Mouse (Mus musculus) Muller cell, postnatal 12 days (primary cell): ENCODE results near the gene Tmem254a.
"Not testable (repeated sequence)": the region's sequence is repeated elsewhere in the genome, so short reads cannot be mapped to it uniquely, and the experiment has no call there.

Experiments used
- DNase-seq: peaks from one replicate; pipeline ENCODE4 v3.0.0-alpha.2; 2015; ENCODE audit errors: inconsistent ontology term

Tmem254a gene

DNA sequence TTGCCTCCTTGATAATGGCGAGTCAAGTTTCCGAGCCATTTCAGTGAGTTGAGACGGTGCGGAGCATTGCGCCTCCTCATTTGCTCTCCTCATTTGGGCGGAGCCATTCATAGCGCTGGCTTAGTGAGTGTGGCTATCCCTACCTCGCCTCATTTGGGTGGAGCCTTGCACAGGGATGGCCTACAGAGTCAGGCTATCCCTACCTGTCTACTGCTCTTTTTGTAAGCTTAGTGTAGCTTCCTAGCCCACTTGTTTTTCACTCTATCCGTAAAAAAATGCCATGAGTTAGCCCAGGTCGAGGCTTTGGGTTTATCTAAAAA, at the start of gene Tmem254a:
Gene Tmem254a (minus strand): TSS at position 111 of the 320 bp plus-strand sequence.
- not testable (repeated sequence) for DNase-seq

DNA sequence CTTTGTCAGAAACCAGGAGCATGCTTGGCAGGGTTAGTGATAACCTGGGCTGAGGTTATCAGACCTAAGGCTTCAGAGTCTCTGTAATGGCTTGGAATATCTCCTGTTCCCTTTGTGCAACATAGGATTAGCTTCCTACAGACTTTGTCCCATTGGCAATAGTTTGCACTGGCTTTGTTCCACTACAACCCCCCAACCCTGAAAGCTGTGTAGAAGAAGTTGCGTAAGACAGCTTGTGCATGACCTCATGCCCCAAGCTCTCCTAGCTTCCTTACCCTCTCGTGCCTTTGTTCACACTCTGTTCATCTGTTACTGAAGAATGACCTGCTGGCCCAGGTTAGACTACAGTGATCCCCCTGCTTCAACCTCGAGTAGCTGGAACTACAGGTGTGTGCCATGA, 30.4 kb upstream of the Tmem254a start:
- DNase-seq: not testable (repeated sequence)

DNA sequence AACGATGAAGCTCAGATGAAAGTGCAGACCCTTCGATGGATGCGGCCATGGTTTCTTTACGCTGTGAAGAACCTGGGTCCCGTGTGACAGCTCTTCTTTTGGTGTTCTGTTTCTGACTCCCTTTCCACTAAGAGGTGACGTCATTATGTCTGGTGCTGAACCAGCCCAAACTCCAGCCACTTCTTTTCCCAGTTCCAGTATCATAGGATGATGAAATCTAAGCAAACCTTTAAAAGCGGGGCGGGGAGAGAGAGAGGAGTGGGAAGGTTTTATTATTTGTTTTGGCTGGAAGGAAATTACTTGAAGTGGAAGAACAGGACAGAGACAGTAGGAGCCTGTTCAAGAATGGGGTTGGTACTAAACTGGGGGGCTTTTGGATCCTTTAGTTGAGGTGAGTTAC, 10.5 kb upstream of the Tmem254a start, which contains the start of gene Cphx1:
Gene Cphx1 (plus strand): TSS at position 301 of the 400 bp plus-strand sequence.
- DNase-seq: not testable (repeated sequence)

DNA sequence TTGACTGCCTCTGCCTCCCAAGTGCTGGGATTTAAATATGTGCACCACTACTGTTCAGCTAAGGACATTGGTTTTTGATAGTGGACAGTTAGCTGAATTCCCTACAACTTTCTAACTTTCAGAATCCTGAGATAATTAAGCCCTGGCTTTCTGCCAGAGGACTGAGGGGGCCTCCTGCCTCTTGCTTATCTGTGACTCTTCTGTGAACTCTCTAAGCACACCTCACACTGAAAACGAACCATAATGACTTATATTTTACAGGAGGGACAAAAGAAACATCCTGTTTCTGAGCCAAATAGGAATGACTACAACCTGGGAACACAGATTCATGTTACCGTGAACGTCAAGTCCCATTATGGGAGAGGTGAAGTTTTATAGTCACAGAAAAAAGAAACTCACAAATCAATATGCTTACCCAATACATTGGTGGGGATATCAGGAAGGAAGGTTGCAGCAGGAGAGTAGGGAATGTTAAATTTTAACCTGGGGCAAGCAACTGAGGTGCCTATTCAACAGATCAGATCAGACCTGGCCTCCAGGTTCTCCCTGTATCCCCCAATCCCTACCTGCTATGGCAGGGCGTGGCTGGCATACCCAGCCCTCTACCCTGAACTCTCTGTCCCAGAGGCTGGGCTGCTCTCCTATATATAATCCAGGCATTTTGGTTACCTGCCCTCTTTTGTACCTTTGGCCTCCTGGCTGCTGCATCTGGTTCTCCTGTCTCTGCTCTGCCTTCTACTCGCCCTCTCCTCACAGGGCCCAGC, 9.6 kb upstream of the Tmem254a start:
- not testable (repeated sequence) for DNase-seq

DNA sequence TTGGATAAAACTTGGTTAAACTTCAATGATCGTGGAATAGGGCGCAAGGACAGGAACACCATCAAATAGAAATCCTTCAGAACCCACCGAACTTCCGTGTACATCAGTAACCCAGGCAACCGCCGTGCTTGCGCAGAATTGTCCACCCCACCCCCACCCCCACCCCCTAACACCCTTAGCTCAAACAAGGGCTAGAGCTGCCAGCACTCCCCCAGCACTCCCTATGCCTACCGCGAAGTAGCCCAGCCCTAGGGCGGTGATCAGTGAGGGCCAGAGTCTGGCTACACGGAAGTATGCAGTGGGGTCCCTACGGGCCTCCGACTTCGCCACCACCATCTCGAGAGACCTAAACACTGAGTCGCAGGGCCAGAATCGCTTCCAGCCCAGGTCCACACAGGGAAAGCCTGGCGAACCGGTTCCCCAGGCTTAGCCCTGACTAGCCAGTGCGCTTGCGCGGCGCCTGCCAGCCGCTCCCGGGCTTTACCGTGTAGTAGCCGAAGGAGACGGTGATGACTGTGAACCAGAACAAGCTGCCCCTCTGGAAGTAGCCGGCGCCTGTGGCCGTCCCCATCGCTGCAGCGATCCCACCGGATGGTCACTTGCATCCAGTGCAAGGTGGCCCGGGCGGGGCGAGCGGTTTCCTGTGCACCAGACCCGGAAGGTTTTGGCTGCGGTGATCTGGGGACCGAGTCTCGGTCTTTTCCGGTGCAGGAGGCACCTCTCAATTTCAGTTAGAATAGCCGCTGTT, 484 bp downstream of the Tmem254a start:
- DNase-seq: not testable (repeated sequence)

DNA sequence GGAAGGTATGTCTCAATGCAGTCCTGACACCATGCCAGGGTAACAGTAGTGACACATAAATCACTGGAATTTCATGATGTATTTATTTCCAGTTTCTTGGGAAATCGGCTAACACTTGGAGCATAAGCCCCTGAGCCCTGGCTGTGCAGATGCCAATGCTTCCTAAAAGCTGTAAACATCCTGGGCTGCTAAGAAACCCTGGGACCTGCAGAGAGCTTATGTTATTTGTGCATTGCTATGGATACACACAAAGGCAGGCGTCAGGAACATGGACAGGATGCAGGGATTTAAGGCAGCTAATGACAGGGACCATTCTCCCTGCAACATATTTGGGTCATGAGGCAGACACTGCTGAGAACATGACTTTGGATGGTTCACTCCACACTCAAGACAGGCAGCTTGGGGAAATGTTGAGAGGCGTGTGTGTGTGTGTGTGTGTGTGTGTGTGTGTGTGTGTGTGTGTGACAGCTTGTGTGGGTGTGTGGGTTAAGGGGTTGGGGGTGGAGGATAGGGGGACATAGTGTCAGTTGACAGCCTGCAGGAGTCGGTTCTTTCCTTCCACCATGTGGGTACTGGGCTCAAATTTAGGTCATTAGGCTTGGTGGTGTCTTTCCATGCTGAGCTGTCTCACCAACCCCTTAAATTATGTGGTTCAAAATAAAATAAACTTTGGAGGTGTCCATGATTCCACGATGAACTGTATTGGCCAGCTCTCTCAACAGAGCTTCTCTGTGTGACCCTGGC, 8.9 kb downstream of the Tmem254a start:
- DNase-seq: not testable (repeated sequence)

DNA sequence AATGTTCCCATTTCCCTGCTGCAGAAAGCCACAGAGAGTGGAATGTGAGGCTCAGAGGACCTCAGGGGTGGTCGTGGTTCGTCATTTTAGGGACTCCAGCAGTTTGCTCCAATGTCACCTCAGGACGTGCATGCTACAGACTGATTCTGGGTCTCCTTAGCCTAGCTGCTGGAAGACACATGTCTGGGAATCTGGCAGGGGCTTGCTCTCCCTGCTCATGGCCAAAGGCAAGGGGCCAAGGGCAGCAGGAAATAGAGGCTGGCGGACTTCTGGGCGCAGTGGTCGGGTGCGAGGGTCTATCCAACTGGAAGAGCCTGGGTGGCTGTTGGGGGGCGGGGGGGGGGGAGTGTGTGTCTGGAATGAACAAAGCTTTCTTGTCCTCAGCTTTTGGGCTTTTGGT, 18.5 kb downstream of the Tmem254a start:
- not testable (repeated sequence) for DNase-seq

DNA sequence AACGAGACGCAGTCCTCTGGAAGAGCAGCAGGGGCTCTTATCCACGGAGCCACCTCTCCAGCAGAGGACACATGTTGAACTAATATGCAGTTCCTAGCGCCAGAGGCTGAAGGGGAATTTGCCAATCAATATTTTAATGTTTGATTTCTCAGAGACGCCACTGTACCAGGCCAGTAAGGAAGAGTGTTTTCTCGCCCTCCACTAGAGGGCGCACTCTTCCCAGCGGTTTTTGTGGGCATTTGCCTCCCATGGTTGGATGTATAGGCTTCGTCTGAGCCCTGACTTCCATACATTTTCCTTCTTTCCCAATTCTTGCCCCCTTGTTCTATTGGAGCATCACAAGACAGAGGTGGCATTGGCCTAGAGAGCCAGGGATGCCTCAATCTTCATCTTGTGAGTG, 20.2 kb downstream of the Tmem254a start:
- not testable (repeated sequence) for DNase-seq

DNA sequence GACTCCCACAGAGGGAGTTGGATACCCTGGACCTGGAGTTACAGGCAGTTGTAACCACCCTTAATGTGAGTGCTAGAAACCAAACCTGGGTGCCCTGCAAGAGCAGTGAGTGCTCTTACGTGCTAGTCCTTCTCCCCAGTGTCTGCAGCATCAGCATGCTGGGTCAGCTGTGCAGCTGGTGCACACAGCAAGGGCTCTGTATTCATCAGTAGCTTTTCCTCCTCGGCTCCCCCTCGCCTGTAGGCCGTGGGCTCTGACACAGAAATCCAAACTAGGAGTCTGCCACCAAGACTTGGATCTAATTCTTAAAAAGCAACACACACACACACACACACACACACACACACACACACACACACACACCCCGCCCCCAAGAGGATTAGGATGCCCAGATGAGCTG, 22.2 kb downstream of the Tmem254a start:
- not testable (repeated sequence) for DNase-seq

DNA sequence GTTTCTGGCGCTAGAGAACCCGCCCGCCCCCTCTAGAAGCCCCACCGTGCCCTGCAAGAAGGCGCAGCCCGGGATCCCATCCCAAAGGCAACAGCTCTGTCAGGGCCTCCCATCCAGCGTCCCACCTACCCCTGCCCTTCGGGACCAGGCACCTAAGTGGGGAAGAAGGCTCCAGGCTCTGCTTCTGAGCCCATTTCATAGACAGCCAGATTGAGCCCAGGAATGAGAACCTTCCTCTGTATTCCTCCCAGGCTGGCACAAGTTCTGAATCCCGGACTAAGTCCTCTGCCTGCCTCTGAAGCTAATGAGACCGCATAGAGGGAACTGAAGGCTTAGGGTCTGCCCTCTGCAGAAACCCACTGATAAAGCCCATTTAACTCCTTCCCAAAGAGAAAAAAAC, 24.5 kb downstream of the Tmem254a start, which contains the start of gene Plac9a:
Gene Plac9a (minus strand): TSS at position 101 of the 400 bp plus-strand sequence.
- DNase-seq: not testable (repeated sequence)

DNA sequence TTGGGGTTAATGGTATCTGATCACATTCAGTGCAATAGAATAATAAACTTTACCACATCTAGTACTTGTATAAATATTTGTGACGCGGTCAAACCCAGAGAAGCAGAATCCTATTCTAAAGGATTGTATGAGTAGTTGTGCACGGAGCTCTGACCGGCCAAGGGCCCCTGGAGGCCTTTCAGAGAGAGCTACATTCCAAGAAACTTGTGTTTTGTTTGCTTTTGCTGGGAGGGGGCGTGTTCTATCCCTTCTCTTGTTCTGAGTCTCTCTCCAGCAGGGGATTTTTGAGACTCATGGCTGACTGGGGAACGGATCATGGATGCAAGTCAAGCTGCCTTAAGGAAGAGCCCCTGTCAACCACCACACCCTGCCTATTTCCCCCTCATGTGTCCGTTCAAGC, 31.8 kb downstream of the Tmem254a start:
- DNase-seq: not testable (repeated sequence)

DNA sequence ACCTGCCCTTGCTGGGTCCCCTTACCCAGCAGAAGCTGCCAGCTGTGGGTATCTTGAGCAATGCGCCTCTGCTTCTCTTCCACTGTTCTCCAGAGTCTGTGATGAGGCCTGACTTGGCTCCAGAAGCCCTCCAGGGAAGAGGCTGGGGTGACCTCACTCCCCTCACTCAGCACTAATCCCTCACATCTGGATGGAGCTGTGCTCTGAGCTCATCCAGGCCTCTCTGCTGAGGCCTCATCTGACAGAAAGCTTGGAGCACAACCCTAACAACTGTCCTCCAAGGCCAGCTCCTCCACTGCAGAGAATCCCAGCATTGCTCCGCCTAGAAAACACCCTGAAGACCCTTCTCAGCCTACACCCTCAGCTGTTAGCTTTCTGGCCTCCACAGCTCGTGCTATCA, 32.9 kb downstream of the Tmem254a start:
- not testable (repeated sequence) for DNase-seq

DNA sequence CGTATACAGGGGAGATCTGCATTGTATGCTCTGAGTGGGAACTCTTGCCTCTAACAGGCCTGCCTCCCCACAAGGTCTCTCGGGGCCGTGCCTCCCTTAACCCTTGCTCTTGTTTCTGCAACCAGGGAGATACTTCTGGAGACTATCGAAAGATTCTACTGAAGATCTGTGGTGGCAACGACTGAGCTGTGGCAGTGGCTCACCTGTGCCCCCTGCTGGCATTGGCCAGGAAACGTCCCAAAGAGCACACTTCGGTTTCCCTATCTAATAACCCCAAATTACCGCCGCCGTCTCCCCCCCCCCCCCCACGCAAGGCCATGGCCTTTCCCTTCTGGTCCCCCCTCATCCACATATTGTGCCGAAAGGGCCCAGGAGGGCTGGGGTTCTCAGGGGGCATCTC, 41.6 kb downstream of the Tmem254a start:
- DNase-seq: not testable (repeated sequence)

DNA sequence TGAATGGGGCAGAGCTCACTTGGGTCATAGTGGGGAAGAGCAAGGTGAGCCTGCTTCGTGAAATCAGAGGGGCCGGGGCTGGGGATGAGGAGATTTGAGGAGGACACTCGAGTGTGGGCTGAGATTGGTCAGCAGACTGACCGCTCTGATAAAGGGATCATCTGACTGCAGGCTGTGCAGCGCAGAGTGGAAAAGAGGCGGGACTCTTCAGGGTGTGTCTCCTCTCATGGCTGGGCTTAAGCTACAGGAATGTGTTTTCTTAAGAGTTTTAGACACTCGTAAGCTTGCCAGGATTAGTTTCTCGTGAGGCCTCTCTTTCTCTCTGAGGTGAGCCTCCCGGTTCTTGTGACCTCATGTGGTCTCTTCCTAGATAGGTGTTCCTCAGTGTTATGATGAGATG, 45.7 kb downstream of the Tmem254a start:
- DNase-seq: not testable (repeated sequence)

DNA sequence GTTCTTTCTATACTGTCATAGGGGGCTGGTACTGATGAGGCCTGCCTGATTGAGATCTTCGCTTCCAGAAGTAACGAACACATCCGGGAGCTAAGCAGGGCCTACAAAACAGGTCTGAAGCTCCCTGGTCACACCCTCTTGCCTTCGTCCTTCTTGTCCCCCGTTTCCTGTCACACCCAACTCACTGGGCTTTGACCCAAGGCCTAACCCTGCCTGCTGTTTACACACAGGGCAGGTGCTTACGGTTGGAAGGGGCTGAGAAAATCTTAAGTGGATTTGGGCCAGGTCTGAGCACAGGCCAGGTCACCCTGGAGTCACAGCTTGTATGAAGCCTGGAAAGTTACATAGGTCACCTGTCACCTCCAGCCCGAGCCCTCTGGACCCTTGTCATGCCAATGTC, 50.8 kb downstream of the Tmem254a start:
- DNase-seq: not testable (repeated sequence)
